Mouse (Mus musculus) cerebellum, adult 11-12 months (tissue): ENCODE results near the gene 1700023F06Rik.
"Not testable (repeated sequence)": the region's sequence is repeated elsewhere in the genome, so short reads cannot be mapped to it uniquely, and the experiment has no call there.

Experiments used
- DNase-seq: peaks from one replicate; pipeline ENCODE4 v3.0.0; 2022

1700023F06Rik gene

GRCm38 (mm10) chr11:103222718-103223117, 14.4 kb upstream of the 1700023F06Rik start:
- DNase-seq = not testable (repeated sequence)

GRCm38 (mm10) chr11:103221437-103221836, 13.1 kb upstream of the 1700023F06Rik start:
- no peak for DNase-seq

DNA sequence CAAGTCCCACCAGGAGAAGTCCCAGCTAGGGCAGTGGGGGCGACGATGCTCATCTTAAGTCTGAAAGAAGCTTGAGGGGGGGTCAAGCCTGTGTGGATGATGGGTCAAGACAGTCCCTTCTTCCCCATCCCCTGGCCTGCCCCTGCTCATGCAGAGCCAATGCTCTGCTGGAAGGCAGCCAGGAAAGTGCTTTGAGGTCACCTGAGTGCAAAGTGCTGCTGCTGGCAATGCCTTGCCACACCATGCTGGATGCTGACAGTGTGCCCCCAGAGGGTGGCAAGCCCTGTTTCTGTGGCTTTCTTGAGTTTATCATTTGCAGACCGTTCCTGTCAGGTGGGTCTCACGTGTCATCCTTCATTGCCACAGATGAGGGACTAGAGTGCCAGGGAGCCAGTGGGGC, 11.6 kb upstream of the 1700023F06Rik start:
- no peak for DNase-seq

DNA sequence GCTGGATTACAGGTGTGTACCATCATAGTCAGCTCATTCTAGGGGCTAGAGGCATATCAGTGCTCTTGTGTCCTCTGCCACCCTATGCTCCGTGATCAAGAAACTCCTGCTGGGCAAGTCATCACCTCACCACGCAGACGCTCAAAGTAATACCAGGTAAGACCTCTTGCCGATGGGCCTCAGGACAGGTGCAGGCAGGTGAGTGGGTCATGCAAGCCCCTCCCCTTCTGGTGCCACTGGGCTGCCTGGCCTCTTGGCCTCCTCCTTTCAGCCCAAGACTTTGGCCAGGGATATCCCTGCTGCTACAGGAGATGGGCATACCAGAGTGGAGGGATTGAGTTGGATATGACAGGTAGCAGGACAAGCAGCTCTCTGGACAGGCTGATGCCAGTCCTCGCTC, 10.9 kb upstream of the 1700023F06Rik start:
- peak; percentile 59 for DNase-seq

GRCm38 (mm10) chr11:103218517-103218901, 10.2 kb upstream of the 1700023F06Rik start:
- no peak for DNase-seq

DNA sequence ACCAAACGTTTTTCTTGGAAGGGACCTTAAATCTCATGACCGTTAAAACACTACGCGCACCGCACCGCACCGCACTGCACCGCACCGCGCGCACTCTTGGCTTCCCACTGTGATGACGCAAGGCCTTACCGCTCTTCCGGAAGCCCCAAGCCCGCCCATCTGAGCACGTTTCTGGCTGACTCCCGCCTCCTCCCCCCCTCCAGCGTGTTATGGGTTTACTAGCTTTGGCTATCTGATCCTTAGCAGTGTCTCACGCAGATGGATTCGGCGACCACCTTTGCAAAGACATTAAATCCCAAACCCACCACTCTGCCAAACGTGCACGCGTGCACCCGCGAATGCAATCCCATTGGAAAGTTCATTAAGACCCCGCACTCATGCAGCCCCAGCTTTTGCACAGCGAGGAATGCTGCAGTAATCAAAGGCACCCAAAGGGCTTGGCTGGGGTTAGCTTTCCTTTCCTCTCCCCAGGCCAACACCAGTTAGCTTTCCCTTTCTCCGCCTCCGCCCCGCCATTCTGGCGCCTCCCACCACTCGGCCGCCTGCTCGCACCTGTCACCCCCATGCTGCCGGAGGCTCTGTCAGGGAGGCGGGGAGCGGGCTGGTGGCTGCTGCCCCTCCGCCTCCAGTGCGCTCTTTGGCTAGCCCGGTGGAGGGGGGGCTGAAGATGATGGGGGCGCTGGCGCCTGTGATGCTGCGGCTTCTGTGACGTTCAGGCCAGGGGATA, 9.6 kb upstream of the 1700023F06Rik start, which contains the start of gene Spata32:
TSS of gene Spata32 (minus strand) at position 643 of the 727 bp plus-strand sequence.
- peak; percentile 88 for DNase-seq

GRCm38 (mm10) chr11:103215355-103215754, 7.0 kb upstream of the 1700023F06Rik start:
- DNase-seq = no peak

DNA sequence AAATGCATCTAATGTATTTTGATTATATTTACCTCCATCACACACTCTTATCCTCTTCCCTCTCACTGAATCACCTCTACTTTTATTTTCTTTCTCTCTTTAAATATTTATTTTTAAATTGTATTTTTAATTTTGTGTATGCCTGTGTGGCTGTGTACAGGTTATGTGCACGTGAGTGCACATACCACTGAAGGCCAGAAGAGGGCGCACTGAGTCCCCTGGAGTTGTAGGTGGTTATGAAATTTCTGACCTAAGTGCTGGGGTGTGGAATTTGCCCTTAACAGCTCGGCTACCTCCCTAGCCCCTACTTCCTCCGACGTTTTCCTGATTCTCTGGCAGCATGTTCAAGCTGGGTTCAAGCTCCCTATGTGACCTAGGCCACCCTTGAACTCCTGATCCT, 5.4 kb upstream of the 1700023F06Rik start:
- DNase-seq = peak; percentile 4

DNA sequence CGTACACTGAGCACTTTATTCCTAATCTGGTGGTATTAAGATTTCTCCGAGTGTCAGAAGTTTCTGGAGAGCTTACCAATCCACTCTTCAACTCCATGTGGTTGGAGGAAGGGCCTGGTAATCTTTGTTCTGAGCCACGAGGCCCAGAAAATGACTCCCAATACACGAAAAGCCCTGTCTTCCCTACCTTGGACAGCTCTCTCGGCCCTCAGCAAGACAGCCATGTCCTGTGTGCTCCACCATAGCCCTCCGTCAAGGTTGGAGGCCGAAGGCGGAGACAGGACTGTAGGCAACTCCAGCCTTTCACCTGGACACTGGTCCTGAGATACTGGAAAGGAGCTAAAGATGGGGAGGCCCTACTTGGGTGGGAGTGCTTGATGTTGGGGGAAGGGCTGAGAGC, 1.9 kb upstream of the 1700023F06Rik start:
- no peak for DNase-seq

- peak; percentile 13 for DNase-seq
Observed at GRCm38 (mm10) chr11:103206203-103206602, 2.2 kb downstream of the 1700023F06Rik start.

DNA sequence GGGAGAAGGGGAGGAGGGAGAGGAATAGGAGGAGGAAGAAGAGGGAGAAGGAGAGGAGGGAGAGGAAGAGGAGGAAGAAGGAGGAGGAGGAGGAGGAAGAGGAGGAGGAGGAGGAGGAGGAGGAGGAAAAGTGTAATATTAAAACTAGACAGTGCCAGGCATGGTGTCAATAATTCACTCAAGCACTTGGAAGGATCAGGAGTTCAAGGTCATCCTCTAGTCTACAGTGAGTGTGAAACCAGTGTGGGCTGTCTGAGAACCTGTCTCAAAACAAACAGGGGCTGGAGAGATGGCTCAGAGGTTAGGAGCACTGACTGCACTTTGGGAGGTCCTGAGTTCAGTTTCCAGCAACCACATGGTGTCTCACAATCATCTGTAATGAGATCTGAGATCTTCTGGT, 6.0 kb downstream of the 1700023F06Rik start:
- DNase-seq = no peak

- DNase-seq = peak; percentile 82
Observed at GRCm38 (mm10) chr11:103201664-103202063, 6.7 kb downstream of the 1700023F06Rik start.

- peak; percentile 93 for DNase-seq
Observed at GRCm38 (mm10) chr11:103198911-103199803, 9.2 kb downstream of the 1700023F06Rik start.

- peak; percentile 63 for DNase-seq
Observed at GRCm38 (mm10) chr11:103198339-103198738, 10.0 kb downstream of the 1700023F06Rik start.

DNA sequence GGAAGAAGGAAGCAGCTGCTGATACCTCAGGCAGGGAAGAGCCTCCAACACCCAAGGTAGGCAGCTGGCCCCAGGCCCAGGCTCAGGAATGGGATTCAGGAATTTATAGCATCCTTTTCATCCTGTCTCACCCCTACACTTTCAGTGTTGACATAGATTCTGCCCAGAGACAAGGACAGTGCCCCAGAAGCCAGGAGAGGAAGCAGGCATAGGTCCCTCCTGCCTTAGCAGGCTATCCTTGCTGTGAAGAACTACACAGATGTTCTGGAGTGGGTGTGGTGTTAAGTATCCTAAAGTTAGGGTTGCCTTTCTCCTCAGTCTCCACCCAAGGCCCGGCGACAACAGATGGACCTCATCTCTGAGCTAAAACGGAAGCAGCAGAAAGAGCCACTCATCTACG, 11.0 kb downstream of the 1700023F06Rik start:
- no peak for DNase-seq

GRCm38 (mm10) chr11:103195656-103196055, 12.7 kb downstream of the 1700023F06Rik start:
- peak; percentile 67 for DNase-seq

DNA sequence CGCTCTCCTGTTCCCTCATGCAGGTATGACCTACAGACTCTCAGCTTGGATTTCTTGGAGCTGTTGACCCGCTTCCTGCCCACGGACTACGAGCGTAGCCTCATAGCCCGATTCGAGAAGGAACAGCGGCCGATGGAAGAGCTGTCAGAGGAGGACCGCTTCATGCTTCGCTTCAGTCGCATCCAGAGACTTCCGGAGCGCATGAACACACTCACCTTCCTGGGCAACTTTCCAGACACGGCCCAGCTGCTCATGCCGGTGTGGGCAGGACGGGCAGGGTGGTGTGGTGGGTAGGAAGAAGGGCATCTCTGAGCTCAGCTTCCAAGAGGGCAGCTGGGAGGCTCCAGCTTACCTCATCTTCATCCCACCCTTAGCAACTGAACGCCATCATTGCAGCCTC, 13.1 kb downstream of the 1700023F06Rik start:
- DNase-seq = peak; percentile 72

DNA sequence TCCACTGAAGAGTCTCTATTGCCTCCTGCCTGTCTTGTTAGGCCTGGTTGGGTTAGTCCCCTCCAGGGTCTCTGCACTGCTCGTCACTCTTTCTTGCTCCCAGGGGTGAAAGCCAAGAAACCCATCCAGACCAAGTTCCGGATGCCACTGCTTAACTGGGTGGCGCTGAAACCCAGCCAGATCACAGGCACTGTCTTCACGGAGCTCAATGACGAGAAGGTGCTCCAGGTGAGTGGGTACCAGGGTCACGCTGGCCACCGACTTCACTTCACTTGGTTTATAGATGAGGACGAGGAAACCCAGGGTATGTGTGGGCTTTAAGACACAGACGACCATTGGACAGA, 14.6 kb downstream of the 1700023F06Rik start:
- no peak for DNase-seq

- peak; percentile 84 for DNase-seq
Observed at GRCm38 (mm10) chr11:103192956-103193824, 15.2 kb downstream of the 1700023F06Rik start.

- peak; percentile 77 for DNase-seq
Observed at GRCm38 (mm10) chr11:103192230-103192955, 16.0 kb downstream of the 1700023F06Rik start.

DNA sequence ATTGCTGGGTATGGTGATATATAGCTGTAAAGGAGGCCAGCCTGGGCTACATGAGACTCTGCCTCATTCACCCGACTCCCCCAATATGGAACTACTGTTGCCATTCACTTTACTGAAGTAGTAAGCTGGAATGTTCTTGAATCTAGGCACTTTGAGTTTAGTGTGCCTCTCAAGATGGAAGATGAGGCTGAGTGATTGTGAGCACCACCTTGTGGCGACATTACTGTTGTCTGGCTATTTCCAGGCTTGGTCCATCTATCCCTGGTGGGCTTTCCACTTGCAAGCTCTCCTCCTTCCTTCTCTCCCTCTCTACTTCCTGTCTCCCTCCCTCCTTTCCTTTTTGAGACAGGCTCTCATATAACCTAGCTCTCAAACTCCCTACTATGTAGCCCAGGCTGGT, 23.5 kb downstream of the 1700023F06Rik start:
- no peak for DNase-seq

- no peak for DNase-seq
Observed at GRCm38 (mm10) chr11:103181911-103182310, 26.4 kb downstream of the 1700023F06Rik start.
